Mouse (Mus musculus): ENCODE measurements at regions not wholly inside any gene's neighbourhood (a gene's known extent, or its start where the extent isn't known, plus 50 kb on each side); places are given as distances from the start of the nearest gene placed in this dataset.

GRCm38 (mm10) chr13:26714056-26714455 is 55.9 kb downstream of the Hdgfl1 start:
- DNase-seq = peak; percentile 5 to 7

GRCm38 (mm10) chr13:26699062-26699684 is 70.8 kb downstream of the Hdgfl1 start:
- no peak for DNase-seq

DNA sequence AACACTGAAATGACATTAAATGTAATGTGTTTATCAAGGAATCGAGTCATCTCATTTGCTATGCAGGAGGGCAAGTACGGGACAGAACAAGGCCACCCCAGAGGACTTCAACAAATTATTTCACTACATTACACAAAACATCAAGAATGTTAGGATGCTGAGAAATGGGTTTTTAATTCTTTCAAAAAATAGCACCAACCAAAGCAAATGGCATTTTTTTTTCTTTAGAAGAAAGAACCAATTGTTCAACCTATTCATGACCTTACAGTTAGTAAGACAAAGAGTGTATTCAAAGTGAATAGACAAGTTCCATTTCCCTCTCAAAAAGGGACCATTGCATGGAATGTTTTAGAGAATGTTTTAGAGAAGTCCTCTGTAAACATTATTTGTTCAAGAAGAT is 110.5 kb downstream of the Hdgfl1 start:
- DNase-seq = no peak

- DNase-seq = peak; percentile 76 to 81
Measured at GRCm38 (mm10) chr13:26657010-26657611, 112.9 kb downstream of the Hdgfl1 start.
